Mouse (Mus musculus): Measurements from ENCODE around the gene Ubl4b. TPM values are rescaled to one million over a fixed set of nuclear protein-coding genes. Genes with fewer than 3 reads are reported as not detected.

The Ubl4b gene
- polyA plus RNA-seq, 1 experiment from 2014 or later = 0.14 TPM

- Histone ChIP-seq H3K4me2 (replicated peaks) (no peak overlapping the region), H3K27me3 (peaks cover 96% of the 10 kb centered on the region), H3K4me1 (peaks cover 56% of the 10 kb centered on the region), H3K9ac (no peak overlapping the region), H3K27ac (no peak overlapping the region), H3K36me3 (no peaks in the 10 kb centered on the region), H3K9me3 (no peaks in the 10 kb centered on the region), H3K4me3 (no peak overlapping the region)
- ATAC-seq (ENCODE audit: low FRiP score, low read depth) = no peak
- 16% methylated on average over 1 of the region's 1 CpGs for WGBS
Measured at GRCm38 (mm10) chr3:107583893-107584292, 29.0 kb upstream of the Ubl4b start.

DNA sequence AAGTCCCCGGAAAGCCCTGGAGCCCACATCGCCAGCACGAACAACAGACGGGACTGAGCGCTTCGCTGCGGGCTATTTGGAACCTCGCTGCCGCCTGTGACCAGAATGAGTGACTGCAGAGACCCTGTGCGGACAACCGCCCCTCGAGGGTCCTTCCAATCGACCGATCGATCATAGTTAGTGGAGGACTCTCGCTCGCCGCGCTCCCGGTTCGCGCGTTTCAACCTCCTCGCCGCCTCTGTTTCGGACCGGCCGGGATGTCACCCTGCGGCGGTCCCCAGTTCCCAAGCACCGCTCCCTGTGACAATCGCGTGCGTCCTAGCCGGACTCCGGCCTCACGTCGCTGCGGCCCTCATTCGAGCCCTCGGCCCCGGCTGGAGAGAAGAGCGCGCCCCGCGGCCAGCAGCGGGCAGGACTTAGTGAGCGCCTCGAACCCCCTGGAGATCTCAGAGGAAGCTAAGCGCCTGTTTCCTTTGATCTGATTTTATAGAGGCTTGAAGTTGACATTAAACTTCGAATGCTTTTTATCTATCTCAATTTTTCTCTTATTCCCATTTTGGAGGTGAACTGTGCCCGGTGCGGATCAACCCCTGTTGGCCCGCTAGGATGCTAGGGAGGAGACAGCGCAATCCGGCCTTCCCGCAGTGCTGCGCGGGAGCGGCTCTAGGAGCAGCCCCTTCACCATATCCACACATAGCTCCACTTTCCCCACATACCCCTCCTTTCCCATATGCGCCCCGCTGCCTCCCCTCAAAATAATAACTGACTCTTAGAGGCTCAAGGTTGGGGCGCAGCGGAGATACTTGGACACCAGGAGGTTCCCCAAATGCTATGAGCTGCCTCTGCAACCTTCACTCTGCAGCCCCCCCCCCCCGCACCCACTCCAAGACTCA is 28.2 kb upstream of the Ubl4b start:
- under 1% methylated on average over 65 of the region's 65 CpGs for WGBS
- H3K36me3 ChIP-seq = no peaks in the 10 kb centered on the region
- H3K4me3 ChIP-seq = peak overlapping the region; percentile 49
- no peaks in the 10 kb centered on the region for H3K9me3 ChIP-seq
- ATAC-seq (ENCODE audit: low FRiP score, low read depth) = no peak
- peaks cover 93% of the 10 kb centered on the region for H3K27me3 ChIP-seq
- H3K9ac ChIP-seq = peak overlapping the region; percentile 58
- H3K4me2 ChIP-seq (replicated peaks) = peak overlapping the region; percentile 83
- peaks cover 56% of the 10 kb centered on the region for H3K4me1 ChIP-seq
- no peak overlapping the region for H3K27ac ChIP-seq

DNA sequence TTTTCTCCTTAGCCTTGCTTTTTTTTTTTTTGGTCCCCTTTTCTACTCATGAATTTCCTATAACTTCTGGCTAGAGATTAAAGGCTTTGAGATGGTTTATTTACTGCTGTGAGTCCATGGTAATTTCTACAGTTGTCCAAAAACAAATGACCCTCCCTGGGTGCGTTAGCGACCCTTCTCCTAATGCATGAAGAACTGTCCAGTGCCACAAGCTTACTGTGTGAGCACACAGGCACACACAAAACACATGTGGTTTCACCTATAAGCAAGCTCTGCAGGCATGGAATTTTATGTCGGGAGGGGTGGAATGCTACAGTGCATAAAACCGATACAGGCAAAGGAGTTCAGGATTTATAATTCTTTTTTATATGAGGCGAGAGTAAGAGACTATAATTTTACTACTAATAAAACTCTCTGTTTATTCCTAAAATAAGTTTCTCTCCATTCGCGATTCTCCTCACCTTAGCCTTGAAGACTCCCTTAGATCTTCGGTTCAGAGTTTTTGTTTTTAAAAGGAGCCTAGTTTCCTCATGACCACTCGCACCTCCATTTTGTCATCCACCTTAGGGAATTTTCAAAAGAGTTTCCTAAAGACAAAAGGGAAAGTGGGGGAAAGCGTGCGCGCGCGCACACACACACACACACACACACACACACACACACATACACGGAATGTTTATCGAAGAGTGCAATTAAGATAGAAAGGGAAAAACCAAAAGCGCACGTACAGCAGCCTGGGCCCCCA is 27.4 kb upstream of the Ubl4b start:
- Histone ChIP-seq H3K27me3 (peaks cover 85% of the 10 kb centered on the region), H3K4me2 (replicated peaks) (peak overlapping the region; percentile 83), H3K9me3 (no peaks in the 10 kb centered on the region), H3K9ac (peak overlapping the region; percentile 58), H3K36me3 (no peaks in the 10 kb centered on the region), H3K4me1 (peaks cover 56% of the 10 kb centered on the region), H3K4me3 (peak overlapping the region; percentile 49), H3K27ac (no peak overlapping the region)
- ATAC-seq (ENCODE audit: low FRiP score, low read depth) = no peak
- WGBS = 1% methylated on average over 18 of the region's 18 CpGs

DNA sequence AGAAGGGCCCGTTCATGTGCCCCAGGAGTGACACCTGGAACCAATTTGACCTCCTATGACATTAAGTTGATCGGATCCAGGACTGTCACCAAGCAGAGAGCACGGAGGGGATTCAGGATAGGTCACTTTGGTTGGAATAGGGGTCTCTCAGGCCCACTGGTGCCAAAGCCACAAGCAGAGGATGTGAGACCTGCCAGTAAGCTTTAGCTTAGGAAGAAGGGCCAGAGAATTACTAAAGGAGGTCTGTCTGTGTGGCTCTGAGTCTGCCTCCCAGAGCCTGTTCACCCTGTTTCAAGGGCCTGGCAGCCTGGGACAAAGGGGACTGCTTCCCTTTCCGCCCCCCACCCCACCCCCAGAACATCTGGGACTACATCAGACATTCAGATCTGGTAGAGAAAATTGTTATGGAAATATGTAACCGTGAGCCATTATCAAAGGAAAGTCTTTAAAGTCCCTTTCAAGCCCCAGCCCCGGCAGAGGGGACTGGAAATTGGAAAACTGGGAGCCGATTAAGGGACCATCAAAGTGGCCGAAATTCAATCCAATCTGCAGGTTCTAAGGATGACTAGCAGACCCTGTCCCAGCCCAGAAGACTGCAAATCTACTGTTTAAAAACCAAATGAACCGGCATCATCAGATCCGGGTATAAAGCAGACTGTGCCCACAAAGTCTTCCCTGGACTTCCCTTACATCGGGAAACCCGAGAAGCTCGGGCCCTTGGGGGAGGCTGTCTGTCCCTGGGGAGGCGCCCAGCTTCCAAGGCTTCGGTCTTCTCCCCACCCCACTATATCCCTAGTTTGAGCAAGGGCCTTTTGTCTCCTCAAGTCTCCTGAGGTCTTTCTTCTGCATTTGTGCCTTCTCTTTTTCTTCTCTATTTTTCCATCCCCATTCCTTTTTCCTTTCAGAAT is 26.5 kb upstream of the Ubl4b start:
- WGBS = 5% methylated on average over 15 of the region's 15 CpGs
- no peaks in the 10 kb centered on the region for H3K36me3 ChIP-seq
- H3K9ac ChIP-seq = no peak overlapping the region
- no peaks in the 10 kb centered on the region for H3K9me3 ChIP-seq
- H3K4me3 ChIP-seq = 0 out of 2 replicates have a peak overlapping the region, but pooled peaks have one; percentile 16
- H3K4me2 ChIP-seq (replicated peaks) = peak overlapping the region; percentile 83
- H3K4me1 ChIP-seq = peaks cover 51% of the 10 kb centered on the region
- H3K27me3 ChIP-seq = peaks cover 76% of the 10 kb centered on the region
- no peak overlapping the region for H3K27ac ChIP-seq
- ATAC-seq (ENCODE audit: low FRiP score, low read depth) = no peak

- no peak overlapping the region for H3K27ac ChIP-seq
- WGBS = 17% methylated on average over 4 of the region's 4 CpGs
- no peak overlapping the region for H3K9ac ChIP-seq
- no peak overlapping the region for H3K4me3 ChIP-seq
- no peak for ATAC-seq (ENCODE audit: low FRiP score, low read depth)
- no peaks in the 10 kb centered on the region for H3K36me3 ChIP-seq
- peaks cover 40% of the 10 kb centered on the region for H3K4me1 ChIP-seq
- H3K4me2 ChIP-seq (replicated peaks) = no peak overlapping the region
- no peaks in the 10 kb centered on the region for H3K9me3 ChIP-seq
- H3K27me3 ChIP-seq = peaks cover 57% of the 10 kb centered on the region
Measured at GRCm38 (mm10) chr3:107579466-107579865, 24.6 kb upstream of the Ubl4b start.

DNA sequence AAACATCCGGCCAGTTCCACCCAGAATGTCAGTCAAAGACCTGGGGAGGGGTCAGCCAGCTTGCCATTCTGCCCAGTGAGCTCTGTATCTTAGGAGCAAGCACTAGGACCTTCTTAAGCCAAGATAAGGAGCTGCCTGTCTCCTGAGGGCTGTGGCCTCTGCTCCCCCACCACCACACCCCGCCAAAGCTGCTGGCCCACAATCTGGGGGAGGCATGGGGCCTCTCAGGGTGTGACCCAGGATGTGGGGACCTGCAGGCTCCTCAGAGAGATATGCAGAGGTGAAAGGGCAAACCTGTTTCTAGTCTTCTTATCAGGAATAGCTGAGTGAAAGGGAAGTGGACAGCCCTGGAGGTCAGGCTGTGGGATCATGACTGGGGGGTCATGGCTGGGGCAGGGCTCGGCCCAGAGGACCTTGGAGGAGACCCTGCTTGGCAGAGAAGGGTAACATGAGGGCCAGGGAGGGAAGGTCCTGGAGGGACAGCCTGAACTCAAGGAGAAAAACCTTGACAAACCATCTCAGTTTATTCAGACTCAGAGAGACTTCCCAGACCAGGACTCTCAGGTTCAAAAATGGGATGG is 23.0 kb upstream of the Ubl4b start:
- peaks cover 41% of the 10 kb centered on the region for H3K27me3 ChIP-seq
- no peaks in the 10 kb centered on the region for H3K9me3 ChIP-seq
- no peak overlapping the region for H3K4me3 ChIP-seq
- no peak overlapping the region for H3K4me2 ChIP-seq (replicated peaks)
- H3K27ac ChIP-seq = no peak overlapping the region
- peaks cover 24% of the 10 kb centered on the region for H3K4me1 ChIP-seq
- no peak for ATAC-seq (ENCODE audit: low FRiP score, low read depth)
- 31% methylated on average over 3 of the region's 3 CpGs for WGBS
- H3K9ac ChIP-seq = no peak overlapping the region
- no peaks in the 10 kb centered on the region for H3K36me3 ChIP-seq

DNA sequence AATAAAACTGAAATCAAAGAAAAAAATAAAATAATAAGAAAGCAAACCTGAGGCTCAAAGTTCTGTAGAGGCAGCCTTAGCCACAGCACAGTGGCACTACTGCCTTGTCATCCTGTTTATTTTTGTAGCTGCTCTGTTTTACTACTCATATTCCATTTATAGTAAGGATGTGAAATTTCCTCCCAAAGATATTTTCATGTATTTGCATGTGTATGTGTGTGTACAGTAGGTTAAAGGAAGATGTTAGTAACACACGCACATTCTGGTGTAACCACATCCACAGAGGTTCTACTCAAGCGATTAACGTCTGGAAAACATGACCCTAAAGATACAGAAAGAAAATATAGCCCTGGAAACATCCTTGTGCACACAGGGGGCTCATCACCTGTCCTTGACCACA is 21.9 kb upstream of the Ubl4b start:
- Histone ChIP-seq H3K36me3 (no peaks in the 10 kb centered on the region), H3K9ac (no peak overlapping the region), H3K27ac (no peak overlapping the region), H3K4me1 (peaks cover 16% of the 10 kb centered on the region), H3K27me3 (peaks cover 34% of the 10 kb centered on the region), H3K4me3 (no peak overlapping the region), H3K9me3 (no peaks in the 10 kb centered on the region), H3K4me2 (replicated peaks) (no peak overlapping the region)
- WGBS = 82% methylated on average over 3 of the region's 3 CpGs
- ATAC-seq (ENCODE audit: low FRiP score, low read depth) = no peak

DNA sequence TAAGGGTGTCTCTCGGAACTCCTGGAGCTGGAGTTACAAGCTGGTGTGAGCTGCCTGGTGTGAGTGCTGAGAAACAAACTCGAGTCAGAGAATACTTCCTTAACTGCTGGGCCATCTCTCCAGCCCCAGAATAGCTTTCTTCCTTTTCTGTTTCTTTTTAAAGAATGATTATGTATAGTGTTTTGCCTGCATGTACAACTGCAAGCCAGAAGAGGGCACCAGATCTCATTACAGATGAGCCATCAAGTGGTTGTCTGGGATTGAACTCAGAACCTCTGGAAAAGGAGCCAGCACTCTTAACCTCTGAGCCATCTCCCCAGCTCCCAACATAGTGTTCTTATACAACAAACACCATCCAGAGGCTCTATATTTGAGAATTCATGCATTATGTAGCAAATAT is 16.3 kb upstream of the Ubl4b start:
- ATAC-seq (ENCODE audit: low FRiP score, low read depth) = no peak
- H3K4me2 ChIP-seq (replicated peaks) = no peak overlapping the region
- no peaks in the 10 kb centered on the region for H3K4me1 ChIP-seq
- WGBS = 57% methylated on average over 2 of the region's 2 CpGs
- H3K27me3 ChIP-seq = peaks cover 20% of the 10 kb centered on the region; the same call in 1 of the 2 replicates
- no peak overlapping the region for H3K27ac ChIP-seq
- no peak overlapping the region for H3K9ac ChIP-seq
- H3K9me3 ChIP-seq = no peaks in the 10 kb centered on the region
- no peak overlapping the region for H3K4me3 ChIP-seq
- H3K36me3 ChIP-seq = no peaks in the 10 kb centered on the region

- Histone ChIP-seq H3K4me3 (no peak overlapping the region), H3K27ac (no peak overlapping the region), H3K27me3 (peaks cover 28% of the 10 kb centered on the region), H3K4me1 (peaks cover 3% of the 10 kb centered on the region), H3K36me3 (no peaks in the 10 kb centered on the region), H3K9me3 (no peaks in the 10 kb centered on the region), H3K9ac (no peak overlapping the region), H3K4me2 (replicated peaks) (no peak overlapping the region)
- WGBS = 45% methylated on average over 4 of the region's 4 CpGs
- no peak for ATAC-seq (ENCODE audit: low FRiP score, low read depth)
Measured at GRCm38 (mm10) chr3:107568721-107569120, 13.8 kb upstream of the Ubl4b start.

DNA sequence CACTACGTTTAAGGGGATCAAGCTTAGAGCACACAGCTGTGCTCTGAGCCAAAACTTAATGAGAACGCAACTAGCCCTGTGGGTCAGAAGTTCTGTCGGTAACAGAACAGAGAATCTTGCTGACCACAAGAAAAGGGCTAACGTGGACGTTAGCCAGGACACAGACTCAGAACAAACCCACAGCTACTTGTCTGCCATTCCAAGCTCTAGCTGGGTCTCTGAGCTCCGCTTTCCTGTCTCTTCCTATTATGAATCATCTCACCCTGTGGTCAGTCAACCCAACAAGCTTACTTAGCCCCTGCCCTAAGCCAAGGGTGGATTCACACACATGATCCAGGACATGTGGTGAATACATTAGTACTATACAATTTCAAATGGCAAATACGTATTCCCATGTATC is 12.9 kb upstream of the Ubl4b start:
- no peak for ATAC-seq (ENCODE audit: low FRiP score, low read depth)
- H3K27ac ChIP-seq = no peak overlapping the region
- peaks cover 8% of the 10 kb centered on the region for H3K4me1 ChIP-seq
- no peak overlapping the region for H3K4me2 ChIP-seq (replicated peaks)
- H3K9me3 ChIP-seq = no peaks in the 10 kb centered on the region
- H3K27me3 ChIP-seq = peaks cover 28% of the 10 kb centered on the region
- no peaks in the 10 kb centered on the region for H3K36me3 ChIP-seq
- no peak overlapping the region for H3K9ac ChIP-seq
- no peak overlapping the region for H3K4me3 ChIP-seq
- WGBS = 59% methylated on average over 7 of the region's 7 CpGs

DNA sequence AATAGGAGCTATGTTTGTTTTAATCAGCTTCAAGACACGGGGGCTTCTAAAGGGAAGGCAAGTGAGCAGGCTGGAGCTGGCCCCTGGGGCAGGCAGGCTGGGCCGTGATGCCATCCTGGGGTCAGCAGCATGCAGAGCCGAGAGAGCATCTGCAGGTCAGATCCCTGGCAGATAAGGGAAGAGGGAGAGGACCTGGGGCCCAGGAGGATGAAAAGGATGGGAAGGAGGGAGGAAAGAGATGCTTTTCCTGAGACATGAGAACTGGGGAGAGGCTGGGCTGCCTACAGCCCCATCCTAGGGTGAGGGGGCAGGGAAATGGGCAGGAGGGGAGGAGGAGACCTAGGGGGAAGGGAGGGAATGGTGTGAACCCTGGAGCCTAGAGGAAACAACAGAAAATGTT is 10.5 kb upstream of the Ubl4b start:
- Histone ChIP-seq H3K27ac (no peak overlapping the region), H3K4me1 (peaks cover 24% of the 10 kb centered on the region), H3K9me3 (no peaks in the 10 kb centered on the region), H3K27me3 (peaks cover 28% of the 10 kb centered on the region), H3K4me3 (no peak overlapping the region), H3K36me3 (no peaks in the 10 kb centered on the region), H3K4me2 (replicated peaks) (no peak overlapping the region), H3K9ac (no peak overlapping the region)
- no peak for ATAC-seq (ENCODE audit: low FRiP score, low read depth)
- WGBS = 17% methylated on average over 3 of the region's 3 CpGs

Data from limb, embryonic 13.5 days (tissue).